Mouse (Mus musculus) right cerebral cortex, postnatal 14 days (tissue): ENCODE results near the gene Atg7.

Experiments used
- DNase-seq: peaks from one replicate; pipeline ENCODE4 v3.0.0; 2022

Atg7 gene

DNA sequence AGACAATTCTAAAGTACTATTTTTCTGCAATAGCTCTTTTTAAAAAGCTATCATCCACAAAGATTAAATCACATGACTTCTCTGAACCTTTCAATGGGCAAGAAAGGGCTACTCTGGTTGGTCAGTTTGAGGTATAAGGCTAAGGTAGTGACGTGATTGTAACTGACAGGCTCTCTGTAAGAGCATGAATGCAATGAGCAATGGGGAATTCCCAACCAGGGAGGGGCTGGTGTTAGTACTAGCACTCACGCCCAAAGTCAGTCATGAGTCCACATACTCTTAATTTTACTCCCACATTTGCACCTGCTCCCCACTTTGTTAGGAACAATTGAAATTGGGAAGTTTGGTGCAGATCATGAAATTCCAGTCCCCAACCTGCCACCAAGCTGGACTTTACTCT, 147.2 kb downstream of the Atg7 start:
- no peak for DNase-seq

DNA sequence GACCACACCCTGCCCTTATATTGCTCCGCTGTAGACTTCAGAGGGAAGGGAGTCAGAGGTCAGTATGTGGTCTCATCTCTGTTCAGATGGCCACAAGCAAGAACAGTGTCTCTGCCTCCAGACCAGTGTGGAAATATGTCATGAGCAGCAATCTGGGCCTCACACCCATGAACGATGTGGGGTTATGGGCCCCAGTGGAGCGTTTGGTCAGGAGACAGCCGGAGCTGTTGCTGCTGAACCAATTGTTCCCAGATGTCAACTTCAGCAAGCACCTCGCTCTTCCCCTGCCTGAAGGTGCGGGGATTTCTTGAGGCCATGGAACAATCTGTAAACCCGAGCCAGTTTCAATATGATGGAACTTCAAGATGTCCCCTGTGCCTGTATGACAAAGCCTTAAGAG, 148.0 kb downstream of the Atg7 start:
- DNase-seq = no peak

- no peak for DNase-seq
Measured at GRCm38 (mm10) chr6:114791846-114792245, 148.9 kb downstream of the Atg7 start.

- DNase-seq = no peak
Measured at GRCm38 (mm10) chr6:114794706-114795105, 151.8 kb downstream of the Atg7 start.

GRCm38 (mm10) chr6:114795706-114796325, 152.9 kb downstream of the Atg7 start:
- no peak for DNase-seq

- DNase-seq = no peak
Measured at GRCm38 (mm10) chr6:114797901-114798300, 155.0 kb downstream of the Atg7 start.

DNA sequence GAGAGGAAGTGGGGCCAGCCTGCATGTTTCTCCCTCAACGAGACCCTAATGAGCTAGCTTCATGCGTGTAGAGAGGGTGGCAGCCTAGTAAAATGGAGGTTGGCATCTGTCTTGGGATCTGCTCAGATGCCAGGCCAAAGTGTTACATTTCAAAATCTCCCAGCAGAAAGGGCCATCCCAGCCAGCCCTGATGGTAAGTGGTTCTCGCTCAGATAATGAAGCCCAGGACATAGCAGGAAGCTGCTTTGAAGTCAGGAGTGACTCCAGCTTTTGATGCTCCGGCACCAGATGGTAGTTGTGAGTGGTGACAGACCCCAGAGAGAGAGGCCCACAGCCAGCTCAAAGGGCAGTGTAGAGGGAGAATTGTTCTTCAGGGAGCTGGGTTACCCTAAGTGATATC, 155.8 kb downstream of the Atg7 start:
- DNase-seq = no peak

DNA sequence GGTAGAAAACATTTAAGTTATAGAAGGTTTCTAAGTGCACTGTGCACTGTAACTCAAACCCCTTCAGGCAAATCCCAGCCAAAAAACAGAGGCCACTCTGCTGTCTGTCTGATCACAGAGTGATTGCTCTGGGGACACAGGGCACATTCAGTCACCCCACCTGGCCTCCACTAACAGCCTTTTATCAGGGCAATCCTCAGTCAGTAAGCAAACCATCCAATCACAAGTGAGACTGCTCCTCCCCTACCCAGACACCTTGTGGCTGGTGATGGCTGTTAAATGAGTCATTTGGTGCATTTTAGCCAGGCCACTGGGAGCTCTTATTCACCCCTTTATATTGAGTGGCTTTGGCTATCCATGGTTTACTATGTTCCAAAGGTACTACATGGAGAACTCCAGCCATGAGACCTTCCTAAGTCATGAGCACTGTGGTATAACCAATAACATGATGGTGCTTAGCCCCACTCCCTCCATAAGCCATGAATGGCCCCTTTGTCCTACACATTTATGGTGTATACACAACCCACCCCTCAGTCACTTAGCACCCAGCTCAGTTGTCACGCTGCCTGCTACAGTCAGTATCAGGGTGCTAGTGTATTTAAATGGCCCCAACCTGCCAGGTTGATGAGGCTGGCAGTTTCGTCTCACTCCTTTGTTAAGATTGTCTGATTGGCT, 157.5 kb downstream of the Atg7 start:
- DNase-seq = no peak

GRCm38 (mm10) chr6:114803915-114804535, 161.1 kb downstream of the Atg7 start:
- DNase-seq = no peak

GRCm38 (mm10) chr6:114804866-114805265, 162.0 kb downstream of the Atg7 start:
- DNase-seq = no peak

DNA sequence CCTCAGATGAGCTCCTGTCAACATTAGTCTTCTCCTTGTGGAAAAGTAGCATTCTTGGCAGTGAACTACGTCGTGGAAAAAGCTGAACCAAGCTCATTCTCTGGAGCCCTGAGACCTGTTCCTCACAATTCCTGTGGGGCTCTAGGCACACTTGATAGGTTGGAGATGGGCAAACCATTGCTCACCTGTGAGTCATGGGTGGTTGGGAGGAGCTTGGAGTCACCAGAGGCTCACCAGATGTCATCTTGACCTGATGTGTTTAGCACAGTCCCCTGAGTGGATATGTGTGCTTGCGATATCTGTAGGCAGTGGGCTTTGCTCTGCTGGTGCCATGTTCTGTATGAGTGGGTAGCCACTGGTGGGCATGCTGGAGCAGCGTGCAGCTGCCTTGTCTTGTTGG, 163.0 kb downstream of the Atg7 start:
- DNase-seq = no peak

DNA sequence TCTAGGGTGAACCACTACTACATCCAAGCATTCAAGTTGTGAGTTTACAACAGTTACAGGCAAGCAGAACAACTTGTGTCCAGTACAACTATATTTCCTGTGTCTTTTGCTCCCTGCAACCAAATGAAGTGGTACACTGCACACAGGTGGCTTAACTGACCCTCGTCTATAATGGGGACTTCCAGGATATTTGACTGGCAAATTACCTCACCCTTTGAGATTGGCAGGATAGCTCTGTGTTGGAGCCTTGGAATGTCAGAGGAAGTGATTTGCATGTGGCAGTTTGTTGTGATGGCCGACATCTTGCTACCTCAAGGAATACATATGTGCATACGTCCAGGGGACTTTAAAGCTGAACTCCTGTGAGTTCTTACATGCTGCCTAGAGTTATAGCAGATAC, 164.6 kb downstream of the Atg7 start:
- DNase-seq = no peak

DNA sequence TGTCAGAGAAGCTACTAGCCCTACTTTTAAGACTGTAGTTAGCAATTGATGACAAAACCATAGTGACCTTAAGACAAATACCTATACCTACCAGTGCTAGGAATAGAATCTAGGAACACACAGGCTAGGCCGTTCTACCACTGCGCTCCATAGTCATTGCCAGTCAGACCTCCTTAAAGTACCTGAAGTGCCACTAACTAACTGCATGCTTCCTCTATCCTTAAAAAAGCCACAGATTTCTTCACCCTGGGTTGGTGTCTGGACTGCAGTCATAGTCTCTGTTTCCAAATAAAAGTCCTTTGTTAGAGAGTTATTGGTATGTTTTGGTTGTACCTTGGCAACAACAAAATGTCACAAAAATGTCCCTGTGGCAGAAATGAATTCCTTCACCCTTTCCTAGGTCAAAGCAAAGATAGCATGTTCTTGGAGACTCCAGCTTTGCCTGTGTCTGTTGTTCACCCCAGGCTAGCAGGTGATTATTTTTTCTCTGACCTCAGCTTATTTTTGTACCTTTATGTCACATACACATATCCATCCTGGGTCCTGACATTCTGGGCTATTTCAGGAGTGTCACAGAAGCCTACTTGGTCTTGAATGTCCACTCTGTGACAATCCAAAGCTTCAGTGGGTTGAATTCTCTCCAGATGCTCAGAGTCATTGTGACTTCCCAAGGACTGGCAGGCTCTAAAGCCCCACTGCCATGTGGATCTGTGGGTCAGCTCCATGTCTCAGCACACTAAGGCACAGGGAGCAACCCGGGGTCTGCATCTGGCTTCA, 165.9 kb downstream of the Atg7 start:
- no peak for DNase-seq

GRCm38 (mm10) chr6:114809431-114809811, 166.5 kb downstream of the Atg7 start:
- DNase-seq = no peak

GRCm38 (mm10) chr6:114812322-114812721, 169.4 kb downstream of the Atg7 start:
- DNase-seq = no peak

DNA sequence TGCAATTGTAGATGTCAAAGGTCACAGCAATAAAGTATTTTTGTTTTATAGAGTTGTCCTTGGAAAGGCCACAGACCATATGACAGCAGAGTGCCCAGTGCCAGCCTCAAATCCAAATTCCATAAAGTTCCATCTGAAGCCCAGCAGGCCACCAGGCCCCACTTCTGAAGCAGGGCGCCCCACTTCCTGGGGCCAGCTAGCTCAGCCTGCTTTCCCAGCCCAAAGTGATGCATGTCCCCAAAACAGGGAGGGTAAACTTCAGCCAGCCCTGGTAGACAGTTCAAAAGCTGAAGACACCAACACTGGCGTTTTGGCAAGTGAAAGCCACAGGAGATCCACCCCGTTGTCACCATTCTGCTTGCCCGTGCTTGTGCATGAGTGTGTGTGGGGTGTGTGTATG, 169.9 kb downstream of the Atg7 start:
- DNase-seq = no peak

DNA sequence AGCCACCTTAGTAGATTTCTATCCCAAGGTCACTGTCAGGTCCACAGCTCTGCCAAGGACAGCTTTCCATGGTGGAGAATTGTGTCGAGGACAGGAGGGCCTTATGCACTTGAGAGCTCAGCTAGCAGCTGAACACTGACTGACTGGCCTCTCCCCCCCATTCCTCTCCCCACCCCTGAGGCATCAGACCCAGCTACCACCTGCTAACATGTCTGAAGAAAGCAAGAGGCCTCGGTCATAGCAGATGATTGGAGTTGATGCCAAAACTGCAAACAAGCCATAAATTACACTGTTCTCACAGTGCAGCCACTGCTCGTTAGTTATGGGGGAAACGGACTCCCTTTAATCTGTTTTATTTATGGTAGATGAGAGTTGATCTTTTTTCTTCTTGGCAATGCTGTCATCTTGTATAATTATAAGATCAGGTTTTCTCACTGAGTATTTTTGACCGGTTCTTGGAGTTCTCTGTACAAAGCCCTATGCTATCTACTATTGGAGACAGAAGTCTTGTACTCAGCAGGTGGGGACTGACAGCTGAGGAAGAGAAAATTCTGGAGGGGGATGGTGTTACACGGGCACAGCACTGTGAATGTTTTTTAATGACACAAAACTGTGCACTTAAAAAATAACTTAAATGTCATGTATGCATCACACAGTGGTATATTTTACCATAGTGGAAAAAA, 171.4 kb downstream of the Atg7 start:
- DNase-seq = no peak

DNA sequence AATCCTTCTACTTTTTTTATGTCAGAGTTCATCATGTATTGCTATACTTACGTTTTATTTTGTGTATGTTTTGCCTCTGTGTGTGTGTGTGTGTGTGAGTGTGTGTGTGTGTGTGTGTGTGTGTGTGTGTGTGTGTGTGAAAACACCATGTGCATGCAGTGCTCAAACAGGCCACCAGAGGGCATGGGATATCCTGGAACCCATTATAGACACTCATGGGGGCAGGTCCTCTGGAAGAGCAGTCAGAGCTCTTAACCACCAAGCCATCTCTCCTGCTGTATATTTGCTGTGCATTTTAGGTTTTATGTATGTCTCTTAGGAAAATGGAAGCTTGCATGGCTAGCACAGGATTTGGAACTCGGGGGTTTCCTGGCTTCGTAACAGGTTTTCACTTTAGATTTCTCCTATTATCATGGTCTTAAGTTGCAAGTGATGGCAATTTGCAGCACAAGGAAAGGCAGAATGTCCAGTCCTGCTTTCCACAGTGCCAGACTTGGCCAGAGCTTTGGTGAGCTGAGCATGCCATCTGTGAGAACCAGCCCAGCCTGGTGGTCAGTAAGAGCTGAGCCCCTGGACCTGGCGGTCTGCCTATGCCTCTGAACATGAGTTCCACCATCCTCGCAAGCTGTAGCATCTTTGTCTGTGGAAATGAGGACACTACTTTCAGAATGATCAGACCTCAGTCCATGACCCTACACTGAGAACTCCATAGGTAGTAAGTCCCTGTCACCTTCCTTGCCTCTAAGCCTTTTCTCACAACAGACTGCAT, 172.2 kb downstream of the Atg7 start:
- DNase-seq = peak; percentile 52

DNA sequence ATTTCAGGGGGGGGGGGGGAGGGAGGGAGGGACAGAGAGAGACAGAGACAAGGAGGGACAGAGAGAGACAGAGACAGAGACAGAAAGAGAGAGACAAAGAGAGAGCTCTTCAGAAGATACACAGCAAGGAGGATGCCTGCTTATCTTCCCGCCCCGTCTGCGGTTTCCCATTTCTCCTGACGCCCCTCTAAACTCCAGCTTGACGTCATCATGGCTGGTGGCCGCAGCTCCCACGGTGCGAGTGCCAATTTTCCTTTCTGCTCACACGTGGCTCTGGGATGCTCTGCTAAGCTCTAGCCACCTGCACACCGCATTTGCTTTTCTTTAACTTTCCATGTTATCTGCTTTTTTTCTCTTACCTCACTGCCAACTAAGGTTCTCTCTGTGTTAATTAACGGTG, 175.1 kb downstream of the Atg7 start:
- DNase-seq = no peak

- no peak for DNase-seq
Measured at GRCm38 (mm10) chr6:114818471-114818870, 175.6 kb downstream of the Atg7 start.

DNA sequence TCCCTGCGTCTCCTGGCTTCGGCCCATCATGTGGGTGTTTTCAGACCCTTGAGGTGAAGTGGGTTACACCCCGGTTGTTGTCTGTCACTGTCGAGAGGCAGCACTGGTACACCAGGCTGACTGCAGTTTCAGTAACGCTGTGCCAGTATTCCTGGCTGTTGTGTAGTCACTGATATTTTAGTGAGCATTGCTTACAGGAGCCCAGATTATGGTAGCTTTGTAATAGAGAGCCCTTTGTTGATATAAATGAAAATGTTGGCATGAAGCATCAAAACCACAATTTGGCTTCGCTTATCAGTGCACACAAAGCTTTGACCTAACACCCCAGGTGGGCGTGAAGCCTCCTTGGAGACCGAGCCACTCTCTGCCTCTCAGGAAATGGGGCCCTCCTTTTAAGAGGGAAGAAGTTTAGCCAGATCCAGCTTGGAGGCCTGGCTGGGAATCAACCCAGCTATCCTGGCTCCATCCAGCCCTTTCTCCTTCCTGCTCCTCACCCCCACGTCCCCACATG, 177.1 kb downstream of the Atg7 start:
- no peak for DNase-seq

GRCm38 (mm10) chr6:114821646-114822045, 178.7 kb downstream of the Atg7 start:
- no peak for DNase-seq
